Mouse (Mus musculus) left cerebral cortex, adult 8-10 months (tissue): Measurements from ENCODE around the gene Arhgap30. TPM values are rescaled to one million over a fixed set of nuclear protein-coding genes. Genes with fewer than 3 reads are reported as not detected.

Experiments used
- DNase-seq, 2 experiments: peaks; one replicate each; pipeline ENCODE4 v3.0.0; 2022; ENCODE audit warnings: low spot score in 2 of 2
- total RNA-seq, 4 experiments: library from RNA; stranded (reverse); gene quantifications; 2 replicates each; pipeline ENCODE4 v1.2.4; 2022

Gene Arhgap30
- total RNA-seq, 4 experiments from 2014 or later: 2.1 to 5.5 (median 3.0) TPM

GRCm38 (mm10) chr1:171375646-171376097, 13.1 kb upstream of the Arhgap30 start:
- DNase-seq: no peak

- DNase-seq: no peak
Observed at GRCm38 (mm10) chr1:171378298-171378697, 10.5 kb upstream of the Arhgap30 start.

GRCm38 (mm10) chr1:171379935-171380599, 8.7 kb upstream of the Arhgap30 start:
- DNase-seq: peak; percentile 46 to 71

GRCm38 (mm10) chr1:171382096-171382620, 6.6 kb upstream of the Arhgap30 start:
- no peak for DNase-seq

- DNase-seq: no peak
Observed at GRCm38 (mm10) chr1:171384361-171384760, 4.4 kb upstream of the Arhgap30 start.

GRCm38 (mm10) chr1:171385171-171385570, 3.6 kb upstream of the Arhgap30 start:
- no peak for DNase-seq

GRCm38 (mm10) chr1:171387099-171387498, 1.7 kb upstream of the Arhgap30 start:
- no peak for DNase-seq

GRCm38 (mm10) chr1:171390101-171390500, 1.3 kb downstream of the Arhgap30 start:
- no peak for DNase-seq

- DNase-seq: no peak
Observed at GRCm38 (mm10) chr1:171401821-171402220, 13.1 kb downstream of the Arhgap30 start.

- DNase-seq: no peak
Observed at GRCm38 (mm10) chr1:171402991-171403390, 14.2 kb downstream of the Arhgap30 start.

GRCm38 (mm10) chr1:171407263-171407662, 18.5 kb downstream of the Arhgap30 start:
- DNase-seq: no peak

GRCm38 (mm10) chr1:171410231-171410630, 21.5 kb downstream of the Arhgap30 start:
- DNase-seq: no peak

GRCm38 (mm10) chr1:171410947-171411484, 22.3 kb downstream of the Arhgap30 start, which contains the start of gene Usf1:
Gene Usf1, plus strand, starts transcription at chr1:171411313.
- DNase-seq: peak; percentile 92 to 93

- no peak for DNase-seq
Observed at GRCm38 (mm10) chr1:171411492-171411941, 22.8 kb downstream of the Arhgap30 start.

- DNase-seq: peak in 1 of 2 experiments; percentile 21
Observed at GRCm38 (mm10) chr1:171412001-171412441, 23.3 kb downstream of the Arhgap30 start.

GRCm38 (mm10) chr1:171412446-171412845, 23.7 kb downstream of the Arhgap30 start:
- no peak for DNase-seq

GRCm38 (mm10) chr1:171413608-171414007, 24.9 kb downstream of the Arhgap30 start:
- DNase-seq: no peak

GRCm38 (mm10) chr1:171418660-171419059, 29.9 kb downstream of the Arhgap30 start, which contains the start of gene Tstd1:
Gene Tstd1, plus strand, starts transcription at chr1:171418872.
- DNase-seq: no peak

GRCm38 (mm10) chr1:171419291-171419882, 30.6 kb downstream of the Arhgap30 start:
- DNase-seq: no peak

GRCm38 (mm10) chr1:171419905-171420304, 31.2 kb downstream of the Arhgap30 start:
- DNase-seq: no peak

GRCm38 (mm10) chr1:171422504-171423095, 33.8 kb downstream of the Arhgap30 start:
- DNase-seq: no peak

- no peak for DNase-seq
Observed at GRCm38 (mm10) chr1:171424638-171425037, 35.9 kb downstream of the Arhgap30 start.
